Mouse (Mus musculus) forebrain, embryonic 10.5 days (tissue): Measurements from ENCODE around the gene Rps2. TPM values are rescaled to one million over a fixed set of nuclear protein-coding genes. Genes with fewer than 3 reads are reported as not detected.
A peak's percentile ranks its signal among the peaks of the same experiment; 100 is the strongest.
"Not testable (repeated sequence)": the region's sequence is repeated elsewhere in the genome, so short reads cannot be mapped to it uniquely, and the experiment has no call there.

Experiments used
- DNase-seq: peaks from one replicate; pipeline ENCODE4 v3.0.0-alpha.2; 2017; ENCODE audit warnings: low spot score; ENCODE audit errors: extremely low spot score
- H3K27ac ChIP-seq: fragments of 300-500 bp; sonication (generic); 2 replicates; pipeline ENCODE4 v1.5.1; 2016; ENCODE audit warnings: mild to moderate bottlenecking
- H3K27me3 ChIP-seq: fragments of 300-500 bp; sonication (generic); 2 replicates; pipeline ENCODE4 v1.6.1; 2016; ENCODE audit warnings: mild to moderate bottlenecking; ENCODE audit not compliant: poor library complexity, severe bottlenecking
- H3K36me3 ChIP-seq: fragments of 300-500 bp; sonication (generic); replicated peaks from 2 replicates; pipeline ENCODE4 v1.6.1; 2016; ENCODE audit warnings: mild to moderate bottlenecking, moderate library complexity
- H3K4me1 ChIP-seq: fragments of 300-500 bp; sonication (generic); 2 replicates; pipeline ENCODE4 v1.6.1; 2016
- H3K4me3 ChIP-seq: fragments of 300-500 bp; sonication (generic); 2 replicates; pipeline ENCODE4 v1.5.1; 2016; ENCODE audit warnings: mild to moderate bottlenecking, moderate library complexity
- H3K9me3 ChIP-seq: fragments of 300-500 bp; sonication (generic); 2 replicates; pipeline ENCODE4 v1.6.1; 2016; ENCODE audit warnings: mild to moderate bottlenecking, moderate library complexity
- WGBS: fragments of 180-500 bp; shearing (Covaris S2); methylation state at CpG from one replicate; pipeline ENCODE4 v1.1.7; 2016; 5-methylcytosine and 5-hydroxymethylcytosine counted together
- polyA plus RNA-seq: library from polyadenylated mRNA; unstranded; fragments of >200 nt; fragmentation: Nextera tagmentation; extraction: Ambion mirVana; gene quantifications from 2 replicates; pipeline ENCODE4 v1.2.1, GENCODE M21; 2016

Rps2 gene
- polyA plus RNA-seq, 1 experiment from 2014 or later = 1,888 TPM

GRCm38 (mm10) chr17:24708646-24709045 lies 9.3 kb upstream of the Rps2 start:
- Histone ChIP-seq H3K27me3 (no peaks in the 10 kb centered on the region), H3K27ac (no peak overlapping the region), H3K4me3 (no peak overlapping the region), H3K4me1 (peaks cover 19% of the 10 kb centered on the region), H3K9me3 (no peaks in the 10 kb centered on the region), H3K36me3 (peaks cover 23% of the 10 kb centered on the region)
- no peak for DNase-seq
- 36% methylated on average over 2 of the region's 2 CpGs for WGBS

GRCm38 (mm10) chr17:24715556-24715955 lies 2.4 kb upstream of the Rps2 start:
- Histone ChIP-seq H3K4me1 (peaks cover 17% of the 10 kb centered on the region), H3K4me3 (no peak overlapping the region), H3K27ac (no peak overlapping the region), H3K36me3 (peaks cover 42% of the 10 kb centered on the region), H3K27me3 (no peaks in the 10 kb centered on the region), H3K9me3 (no peaks in the 10 kb centered on the region)
- WGBS = 50% methylated on average over 6 of the region's 6 CpGs
- no peak for DNase-seq

GRCm38 (mm10) chr17:24716166-24716682 lies 1.7 kb upstream of the Rps2 start:
- WGBS = 95% methylated on average over 15 of the region's 15 CpGs
- H3K4me1 ChIP-seq = peaks cover 21% of the 10 kb centered on the region
- no peaks in the 10 kb centered on the region for H3K9me3 ChIP-seq
- H3K36me3 ChIP-seq = peaks cover 48% of the 10 kb centered on the region
- H3K4me3 ChIP-seq = 0 out of 2 replicates have a peak overlapping the region, but pooled peaks have one; percentile 12
- no peak overlapping the region for H3K27ac ChIP-seq
- DNase-seq = no peak
- no peaks in the 10 kb centered on the region for H3K27me3 ChIP-seq

GRCm38 (mm10) chr17:24718938-24719337 lies 1.0 kb downstream of the Rps2 start:
- Histone ChIP-seq H3K4me1 (peaks cover 47% of the 10 kb centered on the region), H3K27ac (peak overlapping the region; percentile 93), H3K36me3 (peaks cover 63% of the 10 kb centered on the region), H3K4me3 (peak overlapping the region; percentile 91)
- WGBS = 63% methylated on average over 5 of the region's 5 CpGs
- not testable (repeated sequence) for DNase-seq, H3K9me3 ChIP-seq, H3K27me3 ChIP-seq

GRCm38 (mm10) chr17:24719494-24720222 lies 1.7 kb downstream of the Rps2 start:
- under 1% methylated on average over 61 of the region's 61 CpGs for WGBS
- Histone ChIP-seq H3K4me1 (peaks cover 51% of the 10 kb centered on the region), H3K4me3 (peak overlapping the region; percentile 91), H3K27ac (peak overlapping the region; percentile 93), H3K9me3 (no peaks in the 10 kb centered on the region), H3K36me3 (peaks cover 63% of the 10 kb centered on the region), H3K27me3 (no peaks in the 10 kb centered on the region)
- peak; percentile 99 for DNase-seq

- H3K36me3 ChIP-seq = peaks cover 56% of the 10 kb centered on the region
- H3K27me3 ChIP-seq, H3K9me3 ChIP-seq, DNase-seq: not testable (repeated sequence)
- WGBS = under 1% methylated on average over 11 of the region's 11 CpGs
- peak overlapping the region; percentile 93 for H3K27ac ChIP-seq
- H3K4me3 ChIP-seq = peak overlapping the region; percentile 91
- peaks cover 48% of the 10 kb centered on the region for H3K4me1 ChIP-seq
Observed at GRCm38 (mm10) chr17:24720616-24721015, 2.7 kb downstream of the Rps2 start.

GRCm38 (mm10) chr17:24721383-24721955 lies 3.6 kb downstream of the Rps2 start:
- 78% methylated on average over 7 of the region's 7 CpGs for WGBS
- Histone ChIP-seq H3K36me3 (peaks cover 48% of the 10 kb centered on the region), H3K4me3 (peak overlapping the region; percentile 91), H3K4me1 (peaks cover 44% of the 10 kb centered on the region)
- H3K9me3 ChIP-seq, H3K27ac ChIP-seq, DNase-seq, H3K27me3 ChIP-seq: not testable (repeated sequence)

- no peaks in the 10 kb centered on the region for H3K9me3 ChIP-seq
- H3K4me3 ChIP-seq = peak overlapping the region; percentile 91
- no peak overlapping the region for H3K27ac ChIP-seq
- H3K27me3 ChIP-seq = no peaks in the 10 kb centered on the region
- H3K36me3 ChIP-seq = peaks cover 39% of the 10 kb centered on the region
- DNase-seq = no peak
- WGBS = 40% methylated on average over 13 of the region's 13 CpGs
- peaks cover 44% of the 10 kb centered on the region for H3K4me1 ChIP-seq
Observed at GRCm38 (mm10) chr17:24722220-24722924, 4.5 kb downstream of the Rps2 start.

- Histone ChIP-seq H3K27me3 (peaks cover 5% of the 10 kb centered on the region; the same call in 1 of the 2 replicates), H3K27ac (peak overlapping the region; percentile 86), H3K4me3 (peak overlapping the region; percentile 91), H3K4me1 (peaks cover 43% of the 10 kb centered on the region), H3K36me3 (peaks cover 30% of the 10 kb centered on the region), H3K9me3 (no peaks in the 10 kb centered on the region)
- WGBS = 5% methylated on average over 12 of the region's 12 CpGs
- DNase-seq = no peak
Observed at GRCm38 (mm10) chr17:24723122-24723880, 5.4 kb downstream of the Rps2 start.

- Histone ChIP-seq H3K4me1 (peaks cover 38% of the 10 kb centered on the region), H3K27ac (peak overlapping the region; percentile 86), H3K27me3 (peaks cover 6% of the 10 kb centered on the region; the same call in 1 of the 2 replicates), H3K9me3 (no peaks in the 10 kb centered on the region), H3K4me3 (peak overlapping the region; percentile 91), H3K36me3 (peaks cover 24% of the 10 kb centered on the region)
- under 1% methylated on average over 15 of the region's 15 CpGs for WGBS
- DNase-seq = no peak
Observed at GRCm38 (mm10) chr17:24723881-24724180, 5.9 kb downstream of the Rps2 start.

GRCm38 (mm10) chr17:24724184-24724583 lies 6.3 kb downstream of the Rps2 start, which contains the start of gene Ndufb10:
Gene Ndufb10, minus strand, starts transcription at chr17:24724478.
- H3K27me3 ChIP-seq = peaks cover 6% of the 10 kb centered on the region; the same call in 1 of the 2 replicates
- under 1% methylated on average over 30 of the region's 30 CpGs for WGBS
- peak within 1 kb of the TSS; percentile 86 for H3K27ac ChIP-seq
- H3K4me1 ChIP-seq = peaks cover 34% of the 10 kb centered on the region
- peaks cover 23% of the 10 kb centered on the region for H3K36me3 ChIP-seq
- peak within 1 kb of the TSS; percentile 91 for H3K4me3 ChIP-seq
- no peaks in the 10 kb centered on the region for H3K9me3 ChIP-seq
- DNase-seq = peak; percentile 95
